Mouse (Mus musculus): ENCODE measurements around the gene Gm13278. TPM values are rescaled to one million over a fixed set of nuclear protein-coding genes. Genes with fewer than 3 reads are reported as not detected.
"Not testable (repeated sequence)": the region's sequence is repeated elsewhere in the genome, so short reads cannot be mapped to it uniquely, and the experiment has no call there.

The Gm13278 gene
- polyA plus RNA-seq, 2 experiments, result not detected

DNA sequence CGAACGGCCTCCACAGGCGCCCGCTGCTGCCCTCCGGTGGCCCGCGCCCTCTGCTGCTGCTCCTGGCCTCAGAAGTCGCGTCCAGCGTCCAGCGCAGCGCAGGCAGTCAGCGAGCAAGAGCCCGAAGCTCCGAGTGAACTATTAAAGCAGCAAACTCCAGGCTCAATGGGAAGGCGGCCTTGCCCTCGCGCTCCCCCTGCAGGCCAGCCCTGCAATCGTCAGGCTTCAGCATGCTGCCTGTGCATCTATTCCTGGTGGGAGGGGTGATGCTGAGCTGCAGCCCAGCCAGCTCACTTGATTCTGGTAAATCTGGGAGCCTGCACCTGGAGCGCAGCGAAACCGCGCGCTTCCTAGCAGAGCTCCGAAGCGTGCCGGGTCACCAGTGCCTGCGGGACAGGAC, 2.9 kb upstream of the Gm13278 start, which contains the start of gene Gm13277:
Gene Gm13277 (plus strand): TSS at position 231 of the 400 bp plus-strand sequence.
- not testable (repeated sequence) for DNase-seq (ENCODE audit: low read depth in 3 of 3, low spot score in 3 of 3); H3K9me3 ChIP-seq (ENCODE audit: control insufficient read depth, low read length); H3K9ac ChIP-seq (replicated peaks); ATAC-seq (ENCODE audit: insufficient read depth); H3K27ac ChIP-seq; H3K4me3 ChIP-seq (ENCODE audit: insufficient read depth in 1 of 2, low read depth in 2 of 2, low read length in 2 of 2); H3K36me3 ChIP-seq (replicated peaks; ENCODE audit: control insufficient read depth, insufficient read depth, low read depth); H3K4me2 ChIP-seq (ENCODE audit: low read depth); H3K27me3 ChIP-seq (ENCODE audit: control insufficient read depth, insufficient read depth, low read length); H3K4me1 ChIP-seq (replicated peaks; ENCODE audit: control insufficient read depth in 2 of 2, insufficient read depth in 2 of 2, low read length in 1 of 2)
- no CpG with 5 or more reads among the region's 28 CpGs for WGBS (ENCODE audit: insufficient replicate concordance)
- peak; percentile 66 for TF ChIP-seq CTCF (IDR thresholded peaks at IDR 0.05; ENCODE audit: low read depth)

DNA sequence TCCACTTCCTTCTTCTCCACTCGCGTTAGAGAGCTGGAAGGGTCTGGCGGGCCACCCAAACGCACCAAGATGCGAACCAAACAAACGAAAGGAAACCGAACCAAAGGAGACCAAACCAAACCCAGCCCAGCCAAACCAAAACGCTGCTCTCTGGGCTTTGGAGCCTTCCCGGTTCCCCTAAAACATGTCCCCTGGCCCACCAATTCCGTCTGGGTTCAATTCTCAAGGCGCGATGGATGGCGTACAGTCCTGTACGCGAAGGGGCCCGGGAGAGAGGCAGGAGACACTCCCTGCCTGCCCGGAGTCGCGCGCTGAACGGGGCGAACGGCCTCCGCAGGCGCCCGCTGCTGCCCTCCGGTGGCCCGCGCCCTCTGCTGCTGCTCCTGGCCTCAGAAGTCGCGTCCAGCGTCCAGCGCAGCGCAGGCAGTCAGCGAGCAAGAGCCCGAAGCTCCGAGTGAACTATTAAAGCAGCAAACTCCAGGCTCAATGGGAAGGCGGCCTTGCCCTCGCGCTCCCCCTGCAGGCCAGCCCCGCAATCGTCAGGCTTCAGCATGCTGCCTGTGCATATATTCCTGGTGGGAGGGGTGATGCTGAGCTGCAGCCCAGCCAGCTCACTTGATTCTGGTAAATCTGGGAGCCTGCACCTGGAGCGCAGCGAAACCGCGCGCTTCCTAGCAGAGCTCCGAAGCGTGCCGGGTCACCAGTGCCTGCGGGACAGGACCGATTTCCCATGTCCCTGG, 2.8 kb downstream of the Gm13278 start, which contains the start of gene Gm13275:
Gene Gm13275 (plus strand): TSS at position 552 of the 740 bp plus-strand sequence.
- H3K36me3 ChIP-seq (replicated peaks; ENCODE audit: control insufficient read depth, insufficient read depth, low read depth); H3K4me2 ChIP-seq (ENCODE audit: low read depth); DNase-seq (ENCODE audit: low read depth in 3 of 3, low spot score in 3 of 3); H3K9ac ChIP-seq (replicated peaks); H3K27me3 ChIP-seq (ENCODE audit: control insufficient read depth, insufficient read depth, low read length); ATAC-seq (ENCODE audit: insufficient read depth); H3K27ac ChIP-seq; H3K9me3 ChIP-seq (ENCODE audit: control insufficient read depth, low read length); H3K4me1 ChIP-seq (replicated peaks; ENCODE audit: control insufficient read depth in 2 of 2, insufficient read depth in 2 of 2, low read length in 1 of 2); H3K4me3 ChIP-seq (ENCODE audit: insufficient read depth in 1 of 2, low read depth in 2 of 2, low read length in 2 of 2): not testable (repeated sequence)
- 0% methylated on average over 9 of the region's 52 CpGs for WGBS (ENCODE audit: insufficient replicate concordance)
- peak; percentile 43 for TF ChIP-seq CTCF (IDR thresholded peaks at IDR 0.05; ENCODE audit: low read depth)

- not testable (repeated sequence) for H3K4me2 ChIP-seq (ENCODE audit: low read depth); H3K4me1 ChIP-seq (replicated peaks; ENCODE audit: control insufficient read depth in 2 of 2, insufficient read depth in 2 of 2, low read length in 1 of 2); H3K9me3 ChIP-seq (ENCODE audit: control insufficient read depth, low read length); H3K36me3 ChIP-seq (replicated peaks; ENCODE audit: control insufficient read depth, insufficient read depth, low read depth); H3K27me3 ChIP-seq (ENCODE audit: control insufficient read depth, insufficient read depth, low read length); ATAC-seq (ENCODE audit: insufficient read depth); H3K4me3 ChIP-seq (ENCODE audit: insufficient read depth in 1 of 2, low read depth in 2 of 2, low read length in 2 of 2); H3K27ac ChIP-seq; DNase-seq (ENCODE audit: low read depth in 3 of 3, low spot score in 3 of 3); H3K9ac ChIP-seq (replicated peaks)
- WGBS (ENCODE audit: insufficient replicate concordance), result no CpG with 5 or more reads among the region's 28 CpGs
Measured at GRCm38 (mm10) chr4:88797097-88797496, 5.7 kb downstream of the Gm13278 start, which contains the start of gene Gm13279. Gene Gm13279 (plus strand): TSS chr4:88797397.

GRCm38 (mm10) chr4:88799365-88799764, 8.0 kb downstream of the Gm13278 start, which contains the start of gene Gm13285:
Gene Gm13285 (plus strand): TSS chr4:88799665.
- DNase-seq (ENCODE audit: low read depth in 3 of 3, low spot score in 3 of 3); H3K27me3 ChIP-seq (ENCODE audit: control insufficient read depth, insufficient read depth, low read length); H3K9ac ChIP-seq (replicated peaks); ATAC-seq (ENCODE audit: insufficient read depth); H3K9me3 ChIP-seq (ENCODE audit: control insufficient read depth, low read length); H3K36me3 ChIP-seq (replicated peaks; ENCODE audit: control insufficient read depth, insufficient read depth, low read depth); H3K27ac ChIP-seq; H3K4me1 ChIP-seq (replicated peaks; ENCODE audit: control insufficient read depth in 2 of 2, insufficient read depth in 2 of 2, low read length in 1 of 2); H3K4me3 ChIP-seq (ENCODE audit: insufficient read depth in 1 of 2, low read depth in 2 of 2, low read length in 2 of 2); H3K4me2 ChIP-seq (ENCODE audit: low read depth): not testable (repeated sequence)
- WGBS (ENCODE audit: insufficient replicate concordance), result 4% methylated on average over 2 of the region's 7 CpGs

DNA sequence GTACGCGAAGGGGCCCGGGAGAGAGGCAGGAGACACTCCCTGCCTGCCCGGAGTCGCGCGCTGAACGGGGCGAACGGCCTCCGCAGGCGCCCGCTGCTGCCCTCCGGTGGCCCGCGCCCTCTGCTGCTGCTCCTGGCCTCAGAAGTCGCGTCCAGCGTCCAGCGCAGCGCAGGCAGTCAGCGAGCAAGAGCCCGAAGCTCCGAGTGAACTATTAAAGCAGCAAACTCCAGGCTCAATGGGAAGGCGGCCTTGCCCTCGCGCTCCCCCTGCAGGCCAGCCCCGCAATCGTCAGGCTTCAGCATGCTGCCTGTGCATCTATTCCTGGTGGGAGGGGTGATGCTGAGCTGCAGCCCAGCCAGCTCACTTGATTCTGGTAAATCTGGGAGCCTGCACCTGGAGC, 11.6 kb downstream of the Gm13278 start, which contains the start of gene Gm13287:
Gene Gm13287 (plus strand): TSS at position 301 of the 400 bp plus-strand sequence.
- not testable (repeated sequence) for H3K9me3 ChIP-seq (ENCODE audit: control insufficient read depth, low read length); H3K36me3 ChIP-seq (replicated peaks; ENCODE audit: control insufficient read depth, insufficient read depth, low read depth); H3K27me3 ChIP-seq (ENCODE audit: control insufficient read depth, insufficient read depth, low read length); H3K27ac ChIP-seq; DNase-seq (ENCODE audit: low read depth in 3 of 3, low spot score in 3 of 3); H3K4me1 ChIP-seq (replicated peaks; ENCODE audit: control insufficient read depth in 2 of 2, insufficient read depth in 2 of 2, low read length in 1 of 2); H3K9ac ChIP-seq (replicated peaks); H3K4me2 ChIP-seq (ENCODE audit: low read depth); H3K4me3 ChIP-seq (ENCODE audit: insufficient read depth in 1 of 2, low read depth in 2 of 2, low read length in 2 of 2); ATAC-seq (ENCODE audit: insufficient read depth)
- no CpG with 5 or more reads among the region's 29 CpGs for WGBS (ENCODE audit: insufficient replicate concordance)

DNA sequence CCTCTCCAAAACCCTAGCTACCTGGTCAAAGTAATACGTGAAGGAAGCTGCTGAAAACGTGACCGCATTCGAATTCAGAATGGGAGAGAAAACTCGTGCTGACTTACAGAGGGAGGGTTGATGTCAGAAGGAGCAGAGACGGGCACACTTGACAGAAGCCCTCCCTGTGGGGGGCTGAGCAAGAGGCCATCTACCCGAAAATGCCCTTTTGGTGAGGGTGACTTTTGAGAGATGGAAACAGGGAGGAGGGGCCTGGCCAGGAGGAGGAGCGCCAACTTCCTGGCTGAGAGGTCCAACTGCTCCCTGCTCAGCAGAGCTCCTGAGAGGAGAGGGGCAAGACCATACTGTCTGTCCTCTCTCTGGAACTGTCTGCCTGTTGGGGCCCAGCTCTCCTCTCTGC, 13.9 kb downstream of the Gm13278 start, which contains the start of gene Gm13288:
Gene Gm13288 (plus strand): TSS at position 301 of the 400 bp plus-strand sequence.
- not testable (repeated sequence) for H3K27ac ChIP-seq; H3K4me1 ChIP-seq (replicated peaks; ENCODE audit: control insufficient read depth in 2 of 2, insufficient read depth in 2 of 2, low read length in 1 of 2); H3K27me3 ChIP-seq (ENCODE audit: control insufficient read depth, insufficient read depth, low read length); ATAC-seq (ENCODE audit: insufficient read depth); H3K9ac ChIP-seq (replicated peaks); H3K36me3 ChIP-seq (replicated peaks; ENCODE audit: control insufficient read depth, insufficient read depth, low read depth); DNase-seq (ENCODE audit: low read depth in 3 of 3, low spot score in 3 of 3); H3K9me3 ChIP-seq (ENCODE audit: control insufficient read depth, low read length)
- WGBS (ENCODE audit: insufficient replicate concordance), result no CpG with 5 or more reads among the region's 8 CpGs
- Histone ChIP-seq H3K4me3 (ENCODE audit: insufficient read depth in 1 of 2, low read depth in 2 of 2, low read length in 2 of 2) (0 out of 4 replicates have a peak within 1 kb of the TSS, but pooled peaks of 1 of the 2 experiments have one; percentile 21), H3K4me2 (ENCODE audit: low read depth) (peak within 1 kb of the TSS; percentile 31; the same call in 1 of the 2 replicates)

- Histone ChIP-seq H3K4me2 (ENCODE audit: low read depth) (peak overlapping the region; percentile 31; the same call in 1 of the 2 replicates), H3K4me3 (ENCODE audit: insufficient read depth in 1 of 2, low read depth in 2 of 2, low read length in 2 of 2) (0 out of 4 replicates have a peak overlapping the region, but pooled peaks of 1 of the 2 experiments have one; percentile 21)
- WGBS (ENCODE audit: insufficient replicate concordance), result 0% methylated on average over 12 of the region's 34 CpGs
- not testable (repeated sequence) for H3K9me3 ChIP-seq (ENCODE audit: control insufficient read depth, low read length); H3K27me3 ChIP-seq (ENCODE audit: control insufficient read depth, insufficient read depth, low read length); H3K27ac ChIP-seq; H3K36me3 ChIP-seq (replicated peaks; ENCODE audit: control insufficient read depth, insufficient read depth, low read depth); H3K9ac ChIP-seq (replicated peaks); H3K4me1 ChIP-seq (replicated peaks; ENCODE audit: control insufficient read depth in 2 of 2, insufficient read depth in 2 of 2, low read length in 1 of 2); ATAC-seq (ENCODE audit: insufficient read depth); DNase-seq (ENCODE audit: low read depth in 3 of 3, low spot score in 3 of 3)
Measured at GRCm38 (mm10) chr4:88805761-88806160, 14.4 kb downstream of the Gm13278 start.
